Mouse (Mus musculus): ENCODE measurements at regions not wholly inside any gene's neighbourhood (a gene's known extent, or its start where the extent isn't known, plus 50 kb on each side); places are given as distances from the start of the nearest gene placed in this dataset.

DNA sequence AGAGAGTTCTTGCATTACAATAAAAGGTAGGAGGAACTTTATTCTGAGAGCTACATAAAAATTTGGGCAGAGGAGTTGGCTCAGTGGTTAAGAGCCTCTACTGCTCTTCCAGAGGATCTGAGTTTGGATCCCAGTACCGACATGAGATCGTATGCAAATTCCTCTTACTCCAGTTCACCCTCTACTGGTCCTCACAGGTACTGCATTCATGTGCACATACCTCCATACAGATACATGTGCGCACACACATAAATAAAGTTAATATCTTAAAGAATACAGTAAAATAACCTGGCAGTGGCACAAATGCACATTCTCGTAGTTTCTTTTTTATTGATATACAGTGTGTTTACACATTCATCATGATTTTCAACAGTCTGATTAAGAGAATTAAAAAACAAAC is 232.4 kb downstream of the Vps13c start:
- no peak for DNase-seq

DNA sequence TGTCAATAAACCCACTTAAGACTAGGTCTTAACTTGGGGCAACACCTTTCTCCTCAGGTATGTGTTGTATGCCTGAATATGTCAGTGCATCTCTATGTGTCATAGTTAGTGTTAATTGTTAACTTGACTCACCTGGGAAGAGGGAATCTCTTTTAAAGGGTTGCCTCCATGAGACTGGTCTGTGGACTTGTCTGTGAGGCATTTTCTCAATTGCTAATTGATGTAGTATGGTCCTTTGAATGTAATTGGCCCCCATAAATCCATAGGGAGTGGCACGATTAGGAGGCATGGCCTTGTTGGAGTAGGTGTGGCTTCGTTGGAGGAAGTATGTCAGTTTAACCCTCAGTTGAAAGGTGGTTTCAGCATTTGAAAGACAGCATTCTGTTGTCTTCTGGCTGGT is 237.1 kb downstream of the Vps13c start:
- DNase-seq = no peak

- no peak for DNase-seq
Measured at GRCm38 (mm10) chr9:68083341-68083740, 243.1 kb downstream of the Vps13c start.

DNA sequence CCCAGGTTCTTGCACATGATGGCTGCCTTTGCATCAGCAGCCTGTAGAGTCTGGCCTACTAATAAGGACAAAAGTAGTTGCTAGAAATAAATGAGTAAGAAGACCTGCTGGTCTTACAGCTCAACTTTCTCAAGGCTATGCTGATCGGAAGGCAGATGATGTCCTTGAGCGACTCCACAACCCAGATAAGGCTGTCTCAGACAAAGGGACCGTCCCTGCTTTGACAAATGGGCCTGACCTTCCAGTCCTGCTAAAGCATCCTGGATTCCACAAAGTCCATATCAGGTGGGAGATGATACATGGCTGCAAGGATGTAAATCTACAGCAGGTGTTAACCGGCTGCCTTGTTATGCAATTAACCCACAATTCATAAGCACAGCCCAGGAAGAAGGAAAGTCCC is 244.8 kb downstream of the Vps13c start:
- no peak for DNase-seq

GRCm38 (mm10) chr9:68094561-68094960 is 254.4 kb downstream of the Vps13c start:
- DNase-seq = no peak

- no peak for DNase-seq
Measured at GRCm38 (mm10) chr9:68109841-68110240, 269.6 kb downstream of the Vps13c start.

DNA sequence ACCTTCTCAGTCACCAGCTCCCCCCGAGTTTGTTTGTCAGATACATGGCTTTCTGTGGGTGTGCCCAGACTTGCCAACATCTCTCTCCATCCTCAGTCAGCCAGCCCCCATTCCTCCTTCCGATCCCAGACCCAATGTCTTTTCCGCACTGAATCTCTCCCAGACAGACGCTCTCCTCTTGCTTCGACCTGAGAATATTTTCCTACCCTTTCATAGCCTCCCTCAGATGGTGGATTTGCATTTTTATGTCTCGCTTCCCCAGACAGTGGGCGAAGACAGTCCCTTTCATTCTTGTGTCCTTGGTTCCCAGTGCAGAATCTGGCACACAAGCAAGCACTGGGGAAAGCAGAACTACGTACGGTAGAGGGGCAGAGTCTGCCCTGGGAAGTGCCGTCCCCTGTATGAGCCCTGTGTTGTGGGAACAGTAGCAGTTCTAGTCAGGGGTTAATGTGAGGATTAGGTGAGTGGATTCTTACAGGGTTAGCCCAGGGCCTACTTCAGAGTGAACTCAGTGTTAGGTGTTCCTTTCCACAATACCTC is 275.0 kb downstream of the Vps13c start:
- DNase-seq = no peak

DNA sequence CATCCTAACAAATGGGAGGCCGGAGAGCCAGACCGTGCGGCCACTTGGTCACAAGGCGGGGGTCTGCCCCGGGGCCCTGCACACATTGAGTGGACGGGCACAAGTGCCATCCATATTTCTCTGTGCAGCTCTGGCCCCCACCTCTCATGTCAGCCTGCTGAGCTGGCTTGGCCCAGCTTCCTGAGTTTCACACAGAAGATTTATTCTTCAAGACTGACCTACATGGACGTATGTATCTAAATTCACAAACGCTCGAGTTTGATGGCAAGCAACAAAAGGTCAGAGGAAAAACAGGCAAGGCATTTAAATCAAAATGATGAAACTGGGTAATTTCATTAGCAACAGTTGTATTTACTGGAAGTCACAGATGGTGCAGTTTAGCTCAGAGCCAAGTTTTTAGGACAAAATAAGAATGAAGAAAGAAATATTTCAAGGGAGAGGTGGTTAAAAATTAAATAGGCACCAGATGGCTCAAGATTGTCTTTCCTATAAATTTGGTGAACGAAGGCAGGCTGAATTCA is 276.1 kb downstream of the Vps13c start:
- DNase-seq = no peak

DNA sequence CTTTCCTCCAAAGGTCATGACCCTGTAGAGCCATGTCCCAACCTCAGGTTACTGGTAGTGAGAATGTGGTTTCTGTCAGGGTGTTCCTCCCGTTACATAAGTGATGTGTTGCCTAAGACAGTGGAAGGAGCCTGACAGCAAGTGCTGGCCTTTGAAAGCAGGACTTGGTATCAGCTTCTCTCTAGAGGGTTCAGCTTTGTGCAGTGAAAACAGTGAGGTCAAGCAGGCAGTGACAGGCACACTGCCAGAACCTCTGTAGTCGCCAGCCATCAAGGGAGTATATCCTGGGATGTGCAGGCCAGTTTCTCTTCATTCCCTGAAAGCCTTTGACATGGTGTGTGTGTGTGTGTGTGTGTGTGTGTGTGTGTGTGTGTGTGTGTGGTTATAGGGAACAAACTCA is 278.1 kb downstream of the Vps13c start:
- DNase-seq = peak in 1 of 2 experiments; percentile 25

DNA sequence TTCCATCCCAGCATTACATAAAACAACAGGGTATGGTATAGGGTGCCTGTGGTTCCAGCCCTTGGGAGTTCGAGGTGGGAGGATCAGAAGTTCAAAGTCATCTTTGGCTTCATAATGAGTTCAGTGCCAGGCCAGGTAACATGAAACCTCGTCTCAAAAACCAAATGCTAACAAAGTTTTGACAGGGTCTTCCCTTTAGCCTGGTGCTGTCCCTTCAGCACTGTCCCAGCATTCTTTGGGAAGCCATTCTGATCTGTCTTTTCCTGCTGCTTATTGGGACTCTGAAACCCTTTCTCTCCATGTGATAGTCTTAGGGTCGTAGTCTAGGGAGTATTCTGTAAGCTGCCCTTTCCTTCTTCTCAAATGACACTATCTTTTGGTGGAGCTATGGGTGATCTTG is 282.1 kb downstream of the Vps13c start:
- no peak for DNase-seq

- DNase-seq = peak; percentile 66 to 80
Measured at GRCm38 (mm10) chr9:68131263-68131662, 291.1 kb downstream of the Vps13c start.

DNA sequence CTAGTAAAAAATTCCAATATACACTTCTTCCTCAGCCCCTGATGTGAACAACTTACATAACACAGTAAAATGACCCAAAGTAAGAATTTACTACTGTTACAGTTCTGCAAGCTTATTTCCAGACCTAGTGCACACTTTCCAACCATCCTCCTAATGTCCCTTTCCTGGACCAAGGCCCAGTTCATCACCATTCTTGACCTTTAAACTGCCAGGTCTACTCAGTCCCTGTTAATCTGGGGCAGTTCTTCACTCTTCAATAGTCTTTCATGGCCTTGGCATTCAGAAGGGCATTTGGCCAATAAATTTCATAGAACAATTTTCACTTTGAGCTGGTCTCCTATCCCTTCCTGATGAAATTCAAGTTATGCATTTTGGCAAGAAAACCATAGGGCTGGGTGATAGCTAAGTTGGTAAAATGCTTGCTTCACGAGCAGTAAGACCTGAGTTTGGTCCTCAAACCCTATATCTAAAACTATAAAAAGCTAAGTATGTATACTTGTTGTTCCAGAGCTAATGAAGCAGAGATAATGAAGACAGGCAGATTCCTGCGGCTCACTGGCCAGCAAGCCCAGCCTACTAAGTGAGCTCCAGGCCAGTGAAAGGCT is 295.4 kb downstream of the Vps13c start:
- DNase-seq = no peak

DNA sequence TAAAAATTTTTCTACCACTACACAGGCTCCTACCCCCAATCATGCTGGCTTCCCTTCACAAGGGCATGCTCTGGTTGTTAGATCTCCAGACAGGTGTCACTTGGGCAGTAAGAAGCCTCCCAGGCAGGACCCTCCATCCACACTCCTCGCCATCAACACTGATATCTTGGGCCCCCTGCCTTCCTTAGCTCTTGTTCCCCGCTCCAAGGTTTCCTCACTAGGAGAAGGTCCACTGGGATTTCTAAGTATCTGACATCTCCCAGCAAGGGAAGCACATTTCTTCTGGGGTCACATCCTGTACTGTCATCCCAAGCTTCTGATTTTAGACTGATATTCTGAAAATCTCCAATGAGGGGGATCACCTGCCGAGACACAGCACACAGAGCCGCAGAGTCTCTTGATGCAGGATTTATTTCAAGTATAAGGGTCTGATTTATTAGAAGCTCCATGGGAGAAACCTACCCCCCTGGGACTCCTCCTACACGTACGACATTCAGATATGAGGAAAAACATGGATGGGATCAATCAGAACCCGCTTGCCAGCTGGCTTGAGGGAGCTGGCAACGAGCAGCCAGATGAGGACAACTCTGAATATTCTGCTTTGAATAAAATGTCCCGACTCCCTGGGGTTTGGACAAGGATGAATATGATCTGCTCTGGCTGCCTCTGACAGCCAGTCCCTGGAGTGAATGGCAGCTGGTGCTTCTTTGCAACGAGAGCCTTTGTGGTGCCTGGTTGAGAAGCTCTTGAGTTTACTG is 322.8 kb downstream of the Vps13c start:
- DNase-seq = peak; percentile 41 to 62

DNA sequence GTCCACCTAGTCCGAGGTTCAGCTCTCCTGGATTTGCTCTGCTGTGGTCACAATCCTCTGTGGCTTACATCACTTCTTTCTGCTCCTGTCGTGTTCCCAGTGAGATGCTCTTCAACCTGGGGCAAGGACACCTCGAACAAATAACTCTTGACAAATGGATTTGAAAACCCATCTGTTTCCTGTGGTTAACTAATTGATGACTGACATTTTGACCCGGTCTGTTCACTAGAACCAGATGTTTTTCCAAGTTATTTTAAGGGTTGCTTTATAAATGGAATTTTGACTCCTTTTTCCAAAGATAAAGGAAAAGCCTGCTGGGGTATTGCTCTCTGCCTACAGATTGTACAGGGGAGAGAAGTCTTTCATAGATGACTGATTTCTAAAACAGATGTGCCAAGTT is 326.4 kb downstream of the Vps13c start:
- DNase-seq = no peak

GRCm38 (mm10) chr9:68188921-68189320 is 348.7 kb downstream of the Vps13c start:
- no peak for DNase-seq

DNA sequence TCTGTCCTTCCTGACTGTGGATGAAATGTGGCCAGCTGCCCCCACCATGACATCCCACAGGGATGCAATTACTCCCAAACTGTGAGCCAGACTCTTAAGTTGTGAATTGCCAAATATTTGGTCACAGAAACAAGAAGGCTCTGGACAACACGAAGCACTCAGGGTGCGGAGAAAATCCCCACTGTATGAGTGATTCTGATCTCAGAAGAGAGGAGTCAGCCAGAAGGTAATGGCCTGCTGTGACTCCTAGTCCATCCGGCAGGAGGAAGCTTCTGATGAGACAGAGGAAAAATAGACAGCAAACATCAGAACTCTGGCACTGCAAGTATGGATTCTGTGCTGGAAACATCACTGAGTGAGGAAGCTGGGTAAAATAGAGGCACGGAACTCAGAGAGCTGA is 359.6 kb downstream of the Vps13c start:
- peak; percentile 6 to 9 for DNase-seq

- DNase-seq = no peak
Measured at GRCm38 (mm10) chr9:68201031-68201430, 360.8 kb downstream of the Vps13c start.

DNA sequence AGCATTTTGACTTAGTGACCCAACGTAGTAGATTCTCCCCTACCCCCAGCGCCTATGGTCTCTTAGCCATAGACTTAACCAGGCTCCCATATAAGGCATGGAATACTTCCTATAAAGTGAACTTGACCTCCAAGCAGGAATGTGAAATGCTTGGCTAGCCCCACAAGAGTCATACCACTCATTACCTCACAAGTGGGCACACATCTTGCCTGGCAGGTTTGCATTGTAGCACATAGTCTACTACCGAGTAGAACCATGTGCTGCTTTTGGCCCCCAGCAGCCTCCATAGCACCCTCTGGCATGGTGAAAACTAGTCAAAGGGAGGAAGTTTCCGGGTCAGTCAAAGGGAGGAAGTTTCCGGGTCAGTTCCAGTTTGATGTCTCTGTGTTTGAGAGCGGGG is 385.5 kb downstream of the Vps13c start:
- peak; percentile 4 to 5 for DNase-seq

GRCm38 (mm10) chr9:68231131-68231530 is 390.9 kb downstream of the Vps13c start:
- DNase-seq = no peak

- DNase-seq = no peak
Measured at GRCm38 (mm10) chr9:68234979-68235649, 394.9 kb downstream of the Vps13c start.

DNA sequence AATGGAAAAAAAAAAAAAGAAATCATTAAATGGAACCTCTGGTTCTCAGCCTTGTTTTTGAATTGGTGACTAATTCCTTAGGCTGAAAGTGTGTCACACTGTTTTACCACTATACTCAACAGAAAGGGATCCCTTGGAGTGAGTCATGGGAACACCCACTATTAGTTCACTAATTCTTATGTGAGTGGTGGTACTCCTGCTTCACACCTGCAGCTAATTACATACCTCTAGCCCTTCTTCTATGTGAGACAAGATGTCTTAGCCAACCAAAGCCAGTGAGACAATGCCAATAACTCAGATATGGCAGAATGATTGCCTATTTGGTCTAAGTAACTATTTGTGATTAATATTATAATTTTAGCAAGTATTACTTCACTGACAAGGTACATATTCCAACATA is 398.9 kb downstream of the Vps13c start:
- DNase-seq = no peak

GRCm38 (mm10) chr9:68239551-68239950 is 399.4 kb downstream of the Vps13c start:
- no peak for DNase-seq

- no peak for DNase-seq
Measured at GRCm38 (mm10) chr9:68250011-68250410, 403.6 kb upstream of the Rora start.

Data from heart, adult 18-20 months (tissue).